Mouse (Mus musculus): ENCODE data around the gene Vmn1r131. TPM values are rescaled to one million over a fixed set of nuclear protein-coding genes. Genes with fewer than 3 reads are reported as not detected.

Gene Vmn1r131
- not detected in 2 replicates for polyA plus RNA-seq (2012; rRNA removed; ENCODE audit: low replicate concordance)

GRCm38 (mm10) chr7:21545990-21546389 is at the start of gene Vmn1r131:
Gene Vmn1r131, minus strand, starts transcription at chr7:21546090.

GRCm38 (mm10) chr7:21511480-21511879 is 34.4 kb downstream of the Vmn1r131 start, which contains the start of gene Vmn1r130:
Gene Vmn1r130, plus strand, starts transcription at chr7:21511780.

Other genes starting within 250 kb of the Vmn1r131 start
- not detected in 2 replicates for gene Vmn1r126, start 244.6 kb downstream of the Vmn1r131 start, polyA plus RNA-seq (2012; rRNA removed; ENCODE audit: low replicate concordance)
- not detected in 2 replicates for gene Vmn1r127, start 226.2 kb downstream of the Vmn1r131 start, polyA plus RNA-seq (2012; rRNA removed; ENCODE audit: low replicate concordance)
- gene Vmn1r128, start 196.7 kb downstream of the Vmn1r131 start, polyA plus RNA-seq (2012; rRNA removed; ENCODE audit: low replicate concordance), result not detected in 2 replicates
- not detected in 2 replicates for gene Vmn1r129, start 184.8 kb downstream of the Vmn1r131 start, polyA plus RNA-seq (2012; rRNA removed; ENCODE audit: low replicate concordance)
- not detected in 2 replicates for gene Gm6882, start 113.3 kb downstream of the Vmn1r131 start, polyA plus RNA-seq (2012; rRNA removed; ENCODE audit: low replicate concordance)
- gene Vmn1r130, start 34.3 kb downstream of the Vmn1r131 start, polyA plus RNA-seq (2012; rRNA removed; ENCODE audit: low replicate concordance), result not detected in 2 replicates
- gene Vmn1r132, start 68.0 kb upstream of the Vmn1r131 start, polyA plus RNA-seq (2012; rRNA removed; ENCODE audit: low replicate concordance), result not detected in 2 replicates
- gene Gm4175, start 215.4 kb upstream of the Vmn1r131 start, polyA plus RNA-seq (2012; rRNA removed; ENCODE audit: low replicate concordance), result not detected in 2 replicates